Mouse (Mus musculus) midbrain, postnatal 0 days (tissue): ENCODE results near the gene Aunip. TPM values are rescaled to one million over a fixed set of nuclear protein-coding genes. Genes with fewer than 3 reads are reported as not detected.

Experiments
- ATAC-seq: fragments of 200-750 bp; cut with Nextera tagmentation; 2 replicates; pipeline ENCODE4 v1.8.0; 2017; ENCODE audit warnings: moderate number of reproducible peaks, mild to moderate bottlenecking, moderate TSS enrichment, moderate library complexity; ENCODE audit not compliant: low FRiP score
- DNase-seq: peaks from one replicate; pipeline ENCODE4 v3.0.0-alpha.2; 2015; ENCODE audit warnings: low spot score
- H3K27ac ChIP-seq: fragments of 300-500 bp; sonication (generic); 2 replicates; pipeline ENCODE4 v1.5.1; 2014; ENCODE audit warnings: low read depth, mild to moderate bottlenecking, low read length, mixed read lengths
- H3K27me3 ChIP-seq: fragments of 300-500 bp; sonication (generic); 2 replicates; pipeline ENCODE4 v1.6.1; 2014; ENCODE audit warnings: low read length, control low read depth, mixed read lengths; ENCODE audit not compliant: insufficient read depth
- H3K36me3 ChIP-seq: fragments of 300-500 bp; sonication (generic); 2 replicates; pipeline ENCODE4 v1.6.1; 2014; ENCODE audit warnings: low read length, control low read depth, mixed read lengths; ENCODE audit not compliant: insufficient read depth
- H3K4me1 ChIP-seq: fragments of 300-500 bp; sonication (generic); 2 replicates; pipeline ENCODE4 v1.6.1; 2014; ENCODE audit warnings: mild to moderate bottlenecking, control low read depth, antibody characterized with exemption, low read length, mixed read lengths; ENCODE audit not compliant: insufficient read depth
- H3K4me2 ChIP-seq: fragments of 300-500 bp; sonication (generic); 2 replicates; pipeline ENCODE4 v1.6.1; 2014; ENCODE audit warnings: low read depth, mild to moderate bottlenecking, low read length, mixed read lengths; ENCODE audit not compliant: poor library complexity, severe bottlenecking
- H3K4me3 ChIP-seq: fragments of 300-500 bp; sonication (generic); 2 replicates; pipeline ENCODE4 v1.5.1; 2014; ENCODE audit warnings: low read depth, mild to moderate bottlenecking, low read length, moderate library complexity
- H3K9ac ChIP-seq: fragments of 300-500 bp; sonication (generic); replicated peaks from 2 replicates; pipeline ENCODE4 v1.6.1; 2014; ENCODE audit warnings: mild to moderate bottlenecking, low read length, moderate library complexity, mixed read lengths; ENCODE audit not compliant: poor library complexity, severe bottlenecking
- H3K9me3 ChIP-seq: fragments of 300-500 bp; sonication (generic); 2 replicates; pipeline ENCODE4 v1.6.1; 2016; ENCODE audit warnings: low read length, control low read depth
- CTCF ChIP-seq: IDR thresholded peaks from 2 replicates; pipeline ENCODE4 v1.5.1; 2016; ENCODE audit warnings: antibody characterized with exemption, mild to moderate bottlenecking
- WGBS: fragments of 180-500 bp; shearing (Covaris S2); extraction: QIAGEN DNeasy Blood & Tissue Kit; methylation state at CpG from one replicate; pipeline ENCODE4 v1.1.7; 2014; 5-methylcytosine and 5-hydroxymethylcytosine counted together
- polyA plus RNA-seq: library from polyadenylated mRNA; unstranded; fragments of >200 nt; fragmentation: Nextera tagmentation; extraction: Ambion mirVana; gene quantifications from 2 replicates; pipeline ENCODE4 v1.2.1, GENCODE M21; 2015
- total RNA-seq: library from RNA; depleted of rRNA; stranded (reverse); fragments of >200 nt; gene quantifications from 2 replicates; pipeline ENCODE4 v1.2.3, GENCODE M21; 2014; rRNA removed

Aunip gene
- 1.5 and 2.0 TPM in 2 replicates for total RNA-seq
- polyA plus RNA-seq = 0.91 and 1.3 TPM in 2 replicates

- H3K9ac ChIP-seq = 0 out of 2 replicates have a peak within 1 kb of the TSS, but pooled peaks have one; percentile 24
- peak within 1 kb of the TSS; percentile 42 for H3K4me3 ChIP-seq
- under 1% methylated on average over 42 of the region's 42 CpGs for WGBS
- H3K4me1 ChIP-seq = peaks cover 6% of the 10 kb centered on the region; the same call in 1 of the 2 replicates
- no peaks in the 10 kb centered on the region for H3K27me3 ChIP-seq
- H3K36me3 ChIP-seq = peaks cover 19% of the 10 kb centered on the region
- peak within 1 kb of the TSS; percentile 98 for H3K4me2 ChIP-seq
- ATAC-seq = peak; percentile 90
- no peaks in the 10 kb centered on the region for H3K9me3 ChIP-seq
- 0 out of 2 replicates have a peak within 1 kb of the TSS, but pooled peaks have one; percentile 12 for H3K27ac ChIP-seq
- TF ChIP-seq CTCF = peak; percentile 33; the same call in 1 of the 2 replicates
- peak; percentile 96 for DNase-seq
Measured at GRCm38 (mm10) chr4:134510845-134511411, at the start of gene Aunip. TSS of gene Aunip (plus strand) at chr4:134510999.

GRCm38 (mm10) chr4:134461252-134461651 lies 49.5 kb upstream of the Aunip start:
- no peak for ATAC-seq
- Histone ChIP-seq H3K9ac (no peak overlapping the region), H3K4me2 (no peak overlapping the region), H3K4me3 (no peak overlapping the region), H3K27me3 (no peaks in the 10 kb centered on the region), H3K27ac (no peak overlapping the region), H3K36me3 (no peaks in the 10 kb centered on the region), H3K4me1 (0 out of 2 replicates have a peak, but pooled peaks cover 7% of the 10 kb centered on the region), H3K9me3 (no peaks in the 10 kb centered on the region)
- no peak for DNase-seq
- TF ChIP-seq CTCF = no peak
- WGBS = 90% methylated on average over 5 of the region's 5 CpGs

- Histone ChIP-seq H3K4me2 (peak overlapping the region; percentile 5), H3K9ac (peak overlapping the region; percentile 37; the same call in 1 of the 2 replicates), H3K27ac (peak overlapping the region; percentile 99), H3K36me3 (no peaks in the 10 kb centered on the region), H3K27me3 (no peaks in the 10 kb centered on the region), H3K4me1 (peaks cover 9% of the 10 kb centered on the region; the same call in 1 of the 2 replicates), H3K9me3 (no peaks in the 10 kb centered on the region), H3K4me3 (0 out of 2 replicates have a peak overlapping the region, but pooled peaks have one; percentile 12)
- TF ChIP-seq CTCF = no peak
- ATAC-seq (no peak), DNase-seq (peak; percentile 59)
- WGBS = 14% methylated on average over 12 of the region's 12 CpGs
Measured at GRCm38 (mm10) chr4:134465789-134466188, 45.0 kb upstream of the Aunip start.

- no peak for ATAC-seq
- Histone ChIP-seq H3K9ac (peak overlapping the region; percentile 99), H3K36me3 (no peaks in the 10 kb centered on the region), H3K27ac (peak overlapping the region; percentile 99), H3K4me2 (peak overlapping the region; percentile 86), H3K9me3 (no peaks in the 10 kb centered on the region), H3K4me3 (peak overlapping the region; percentile 94), H3K4me1 (peaks cover 16% of the 10 kb centered on the region; the same call in 1 of the 2 replicates), H3K27me3 (no peaks in the 10 kb centered on the region)
- 22% methylated on average over 11 of the region's 11 CpGs for WGBS
- DNase-seq = no peak
- TF ChIP-seq CTCF = no peak
Measured at GRCm38 (mm10) chr4:134466381-134467262, 44.2 kb upstream of the Aunip start.

GRCm38 (mm10) chr4:134467435-134468214 lies 43.2 kb upstream of the Aunip start:
- peaks cover 22% of the 10 kb centered on the region; the same call in 1 of the 2 replicates for H3K4me1 ChIP-seq
- peak; percentile 70 for DNase-seq
- peak overlapping the region; percentile 94 for H3K4me3 ChIP-seq
- H3K9ac ChIP-seq = peak overlapping the region; percentile 99
- no peaks in the 10 kb centered on the region for H3K27me3 ChIP-seq
- peak; percentile 15 for ATAC-seq
- H3K9me3 ChIP-seq = no peaks in the 10 kb centered on the region
- peak overlapping the region; percentile 99 for H3K27ac ChIP-seq
- WGBS = under 1% methylated on average over 31 of the region's 31 CpGs
- no peaks in the 10 kb centered on the region for H3K36me3 ChIP-seq
- peak overlapping the region; percentile 86 for H3K4me2 ChIP-seq
- 0 out of 2 replicates have a peak, but pooled peaks have one; percentile 8 for TF ChIP-seq CTCF
